Mouse (Mus musculus): Measurements from ENCODE around the gene Ano10. TPM values are rescaled to one million over a fixed set of nuclear protein-coding genes. Genes with fewer than 3 reads are reported as not detected.

The Ano10 gene
- polyA plus RNA-seq, 1 experiment from 2014 or later = 48.1 TPM

DNA sequence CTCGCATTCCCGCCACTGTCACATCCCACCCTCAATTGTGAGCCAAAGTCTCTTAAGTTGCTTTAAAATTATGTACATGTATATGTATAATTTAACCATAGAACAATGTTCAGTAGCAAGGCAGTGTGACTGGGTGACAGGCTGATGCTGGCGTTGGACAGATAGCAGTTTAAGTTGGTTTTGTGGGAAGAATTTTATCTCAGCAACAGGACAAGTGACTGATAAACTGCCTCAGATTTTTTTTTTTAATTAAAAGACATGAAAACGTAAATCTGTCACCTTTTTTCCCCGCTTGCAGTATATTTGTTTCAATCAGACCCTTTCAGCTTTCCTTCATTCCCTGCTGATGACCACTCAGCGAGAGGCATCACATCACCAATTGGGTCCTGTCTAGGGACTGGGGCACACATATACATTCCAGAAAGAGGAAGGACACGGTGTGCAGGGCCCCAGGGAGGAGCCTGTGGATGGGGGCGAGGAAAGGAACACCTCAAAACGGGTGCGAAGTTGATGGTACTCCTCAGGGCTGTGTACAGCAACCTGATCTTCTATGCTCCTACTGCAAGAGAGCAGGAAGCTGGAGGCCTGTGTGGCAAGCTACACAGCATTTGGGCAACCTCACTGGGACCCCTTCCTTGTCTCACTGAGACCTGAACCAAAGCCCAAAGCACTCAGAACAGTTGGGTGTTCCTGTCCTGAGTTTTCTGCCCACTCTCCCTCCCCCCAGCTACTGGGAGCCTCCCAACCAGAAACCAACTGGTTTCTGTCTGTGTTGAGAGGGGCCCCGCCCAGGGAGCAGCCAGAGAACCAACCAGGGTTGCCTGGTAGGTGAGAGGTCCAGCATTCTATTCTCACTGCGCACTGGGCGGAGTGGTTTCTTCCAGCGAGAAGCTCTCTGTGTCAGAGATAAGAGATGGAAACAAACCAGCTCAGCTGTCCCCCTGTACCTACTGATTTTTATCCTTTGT lies 15.1 kb upstream of the Ano10 start:
- Histone ChIP-seq H3K9me3 (ENCODE audit: control insufficient read depth, low read length) (no peaks in the 10 kb centered on the region), H3K27ac (ENCODE audit: low read depth, low read length) (no peak overlapping the region), H3K4me2 (ENCODE audit: low read depth, low read length) (no peak overlapping the region), H3K36me3 (ENCODE audit: control insufficient read depth, insufficient read depth, low read length) (no peaks in the 10 kb centered on the region), H3K27me3 (ENCODE audit: control insufficient read depth, insufficient read depth, low read length) (no peaks in the 10 kb centered on the region), H3K4me1 (ENCODE audit: control insufficient read depth, insufficient read depth, low read length) (no peaks in the 10 kb centered on the region), H3K4me3 (ENCODE audit: low read depth, low read length) (no peak overlapping the region), H3K9ac (replicated peaks; ENCODE audit: low read depth, low read length) (no peak overlapping the region)
- 70% methylated on average over 14 of the region's 14 CpGs for WGBS
- ATAC-seq (ENCODE audit: low read depth) = no peak

- ATAC-seq (ENCODE audit: low read depth) = no peak
- no peaks in the 10 kb centered on the region for H3K4me1 ChIP-seq (ENCODE audit: control insufficient read depth, insufficient read depth, low read length)
- no peaks in the 10 kb centered on the region for H3K36me3 ChIP-seq (ENCODE audit: control insufficient read depth, insufficient read depth, low read length)
- no peak overlapping the region for H3K4me2 ChIP-seq (ENCODE audit: low read depth, low read length)
- WGBS = 83% methylated on average over 3 of the region's 3 CpGs
- H3K9ac ChIP-seq (replicated peaks; ENCODE audit: low read depth, low read length) = no peak overlapping the region
- H3K27me3 ChIP-seq (ENCODE audit: control insufficient read depth, insufficient read depth, low read length) = no peaks in the 10 kb centered on the region
- no peak overlapping the region for H3K4me3 ChIP-seq (ENCODE audit: low read depth, low read length)
- H3K27ac ChIP-seq (ENCODE audit: low read depth, low read length) = no peak overlapping the region
- H3K9me3 ChIP-seq (ENCODE audit: control insufficient read depth, low read length) = no peaks in the 10 kb centered on the region
Observed at GRCm38 (mm10) chr9:122305302-122305701, 11.1 kb upstream of the Ano10 start.

DNA sequence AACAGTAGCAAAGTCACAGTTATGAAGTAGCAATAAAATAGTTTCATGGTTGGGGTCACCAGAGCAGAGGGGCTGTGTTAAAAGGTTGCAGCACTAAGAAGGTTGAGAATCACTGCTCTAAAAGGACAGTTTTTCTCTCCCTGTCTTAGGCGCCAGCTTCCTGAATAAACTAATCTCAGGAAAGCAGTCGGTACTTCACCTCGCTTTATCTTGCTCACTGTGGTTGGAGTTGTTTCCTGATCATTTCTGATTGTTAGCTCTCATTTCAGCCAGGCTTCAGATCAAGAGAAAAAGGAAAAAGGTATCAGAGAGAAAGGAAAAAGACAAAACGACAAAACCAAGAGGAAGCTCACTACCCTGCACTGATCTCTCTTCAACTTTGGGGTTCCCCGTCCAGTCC lies 1.9 kb upstream of the Ano10 start:
- H3K9me3 ChIP-seq (ENCODE audit: control insufficient read depth, low read length) = no peaks in the 10 kb centered on the region
- no peak overlapping the region for H3K4me2 ChIP-seq (ENCODE audit: low read depth, low read length)
- H3K36me3 ChIP-seq (ENCODE audit: control insufficient read depth, insufficient read depth, low read length) = no peaks in the 10 kb centered on the region
- no peak overlapping the region for H3K27ac ChIP-seq (ENCODE audit: low read depth, low read length)
- no peak overlapping the region for H3K4me3 ChIP-seq (ENCODE audit: low read depth, low read length)
- no peak for ATAC-seq (ENCODE audit: low read depth)
- H3K27me3 ChIP-seq (ENCODE audit: control insufficient read depth, insufficient read depth, low read length) = no peaks in the 10 kb centered on the region
- H3K4me1 ChIP-seq (ENCODE audit: control insufficient read depth, insufficient read depth, low read length) = peaks cover 13% of the 10 kb centered on the region
- no peak overlapping the region for H3K9ac ChIP-seq (replicated peaks; ENCODE audit: low read depth, low read length)
- 95% methylated on average over 5 of the region's 5 CpGs for WGBS

GRCm38 (mm10) chr9:122295396-122295795 lies 1.2 kb upstream of the Ano10 start:
- ATAC-seq (ENCODE audit: low read depth) = no peak
- H3K9ac ChIP-seq (replicated peaks; ENCODE audit: low read depth, low read length) = no peak overlapping the region
- H3K4me2 ChIP-seq (ENCODE audit: low read depth, low read length) = no peak overlapping the region
- no peaks in the 10 kb centered on the region for H3K9me3 ChIP-seq (ENCODE audit: control insufficient read depth, low read length)
- H3K4me3 ChIP-seq (ENCODE audit: low read depth, low read length) = no peak overlapping the region
- no peaks in the 10 kb centered on the region for H3K36me3 ChIP-seq (ENCODE audit: control insufficient read depth, insufficient read depth, low read length)
- H3K27me3 ChIP-seq (ENCODE audit: control insufficient read depth, insufficient read depth, low read length) = no peaks in the 10 kb centered on the region
- peaks cover 13% of the 10 kb centered on the region for H3K4me1 ChIP-seq (ENCODE audit: control insufficient read depth, insufficient read depth, low read length)
- H3K27ac ChIP-seq (ENCODE audit: low read depth, low read length) = no peak overlapping the region

- H3K4me2 ChIP-seq (ENCODE audit: low read depth, low read length) = peak overlapping the region; percentile 72
- peak overlapping the region; percentile 85 for H3K9ac ChIP-seq (replicated peaks; ENCODE audit: low read depth, low read length)
- under 1% methylated on average over 23 of the region's 23 CpGs for WGBS
- peak overlapping the region; percentile 85 for H3K27ac ChIP-seq (ENCODE audit: low read depth, low read length)
- ATAC-seq (ENCODE audit: low read depth) = peak; percentile 76; the same call in 1 of the 2 replicates
- no peaks in the 10 kb centered on the region for H3K36me3 ChIP-seq (ENCODE audit: control insufficient read depth, insufficient read depth, low read length)
- peaks cover 13% of the 10 kb centered on the region for H3K4me1 ChIP-seq (ENCODE audit: control insufficient read depth, insufficient read depth, low read length)
- H3K4me3 ChIP-seq (ENCODE audit: low read depth, low read length) = peak overlapping the region; percentile 80
- H3K9me3 ChIP-seq (ENCODE audit: control insufficient read depth, low read length) = no peaks in the 10 kb centered on the region
- no peaks in the 10 kb centered on the region for H3K27me3 ChIP-seq (ENCODE audit: control insufficient read depth, insufficient read depth, low read length)
Observed at GRCm38 (mm10) chr9:122293865-122294241, 370 bp downstream of the Ano10 start.

- 89% methylated on average over 2 of the region's 2 CpGs for WGBS
- H3K4me2 ChIP-seq (ENCODE audit: low read depth, low read length) = no peak overlapping the region
Observed at GRCm38 (mm10) chr9:122290192-122290591, 4.0 kb downstream of the Ano10 start.

GRCm38 (mm10) chr9:122288416-122288815 lies 5.8 kb downstream of the Ano10 start:
- no peak for ATAC-seq (ENCODE audit: low read depth)
- Histone ChIP-seq H3K36me3 (ENCODE audit: control insufficient read depth, insufficient read depth, low read length) (no peaks in the 10 kb centered on the region), H3K4me2 (ENCODE audit: low read depth, low read length) (no peak overlapping the region), H3K27ac (ENCODE audit: low read depth, low read length) (no peak overlapping the region), H3K4me1 (ENCODE audit: control insufficient read depth, insufficient read depth, low read length) (peaks cover 13% of the 10 kb centered on the region), H3K9ac (replicated peaks; ENCODE audit: low read depth, low read length) (no peak overlapping the region), H3K9me3 (ENCODE audit: control insufficient read depth, low read length) (no peaks in the 10 kb centered on the region), H3K4me3 (ENCODE audit: low read depth, low read length) (no peak overlapping the region), H3K27me3 (ENCODE audit: control insufficient read depth, insufficient read depth, low read length) (no peaks in the 10 kb centered on the region)
- WGBS = 13% methylated on average over 3 of the region's 3 CpGs

More at GRCm38 (mm10) chr9:122290192-122290591, 4.0 kb downstream of the Ano10 start:
- H3K27ac ChIP-seq (ENCODE audit: low read depth, low read length) = no peak overlapping the region
- H3K9ac ChIP-seq (replicated peaks; ENCODE audit: low read depth, low read length) = no peak overlapping the region
- peaks cover 13% of the 10 kb centered on the region for H3K4me1 ChIP-seq (ENCODE audit: control insufficient read depth, insufficient read depth, low read length)
- ATAC-seq (ENCODE audit: low read depth) = no peak
- no peaks in the 10 kb centered on the region for H3K27me3 ChIP-seq (ENCODE audit: control insufficient read depth, insufficient read depth, low read length)
- H3K36me3 ChIP-seq (ENCODE audit: control insufficient read depth, insufficient read depth, low read length) = no peaks in the 10 kb centered on the region
- H3K4me3 ChIP-seq (ENCODE audit: low read depth, low read length) = no peak overlapping the region
- H3K9me3 ChIP-seq (ENCODE audit: control insufficient read depth, low read length) = no peaks in the 10 kb centered on the region

GRCm38 (mm10) chr9:122287526-122287925 lies 6.7 kb downstream of the Ano10 start:
- 93% methylated on average over 3 of the region's 3 CpGs for WGBS
- H3K27ac ChIP-seq (ENCODE audit: low read depth, low read length) = no peak overlapping the region
- H3K36me3 ChIP-seq (ENCODE audit: control insufficient read depth, insufficient read depth, low read length) = no peaks in the 10 kb centered on the region
- H3K4me3 ChIP-seq (ENCODE audit: low read depth, low read length) = no peak overlapping the region
- H3K9ac ChIP-seq (replicated peaks; ENCODE audit: low read depth, low read length) = no peak overlapping the region
- H3K27me3 ChIP-seq (ENCODE audit: control insufficient read depth, insufficient read depth, low read length) = no peaks in the 10 kb centered on the region
- no peak overlapping the region for H3K4me2 ChIP-seq (ENCODE audit: low read depth, low read length)
- H3K9me3 ChIP-seq (ENCODE audit: control insufficient read depth, low read length) = no peaks in the 10 kb centered on the region
- H3K4me1 ChIP-seq (ENCODE audit: control insufficient read depth, insufficient read depth, low read length) = peaks cover 6% of the 10 kb centered on the region; the same call in 1 of the 2 replicates
- ATAC-seq (ENCODE audit: low read depth) = no peak

DNA sequence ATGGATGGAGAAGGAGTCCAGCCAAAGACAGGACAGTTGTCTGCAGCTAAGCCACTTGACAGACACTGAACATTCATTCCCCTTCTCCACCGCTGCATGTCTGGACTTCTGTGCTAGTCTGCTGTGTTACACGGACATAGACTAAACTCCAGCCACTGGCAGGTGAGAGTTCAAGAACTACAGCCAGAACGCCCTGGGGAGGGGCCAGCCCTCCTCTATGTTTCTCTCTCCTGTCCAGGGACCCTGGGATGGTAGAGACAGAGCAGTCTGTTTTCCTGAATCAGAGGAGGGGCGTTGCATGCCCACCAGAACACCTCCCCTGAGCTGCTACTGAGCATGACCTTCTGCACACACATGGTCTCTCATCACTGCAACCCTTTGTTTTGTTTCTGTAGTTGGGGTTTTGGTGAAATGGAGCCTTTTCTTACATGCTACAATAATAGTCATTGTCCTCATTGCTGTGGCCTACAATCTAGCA lies 8.4 kb downstream of the Ano10 start:
- H3K27ac ChIP-seq (ENCODE audit: low read depth, low read length) = no peak overlapping the region
- 0 out of 2 replicates have a peak overlapping the region, but pooled peaks have one; percentile 6 for H3K4me2 ChIP-seq (ENCODE audit: low read depth, low read length)
- no peak overlapping the region for H3K4me3 ChIP-seq (ENCODE audit: low read depth, low read length)
- 29% methylated on average over 4 of the region's 4 CpGs for WGBS
- ATAC-seq (ENCODE audit: low read depth) = no peak
- no peaks in the 10 kb centered on the region for H3K9me3 ChIP-seq (ENCODE audit: control insufficient read depth, low read length)
- H3K27me3 ChIP-seq (ENCODE audit: control insufficient read depth, insufficient read depth, low read length) = no peaks in the 10 kb centered on the region
- no peaks in the 10 kb centered on the region for H3K4me1 ChIP-seq (ENCODE audit: control insufficient read depth, insufficient read depth, low read length)
- no peak overlapping the region for H3K9ac ChIP-seq (replicated peaks; ENCODE audit: low read depth, low read length)
- no peaks in the 10 kb centered on the region for H3K36me3 ChIP-seq (ENCODE audit: control insufficient read depth, insufficient read depth, low read length)

Measured in neural tube, embryonic 14.5 days (tissue).